Mouse (Mus musculus) cortical plate, adult 2 months (tissue): ENCODE results near the gene Fam169b. TPM values are rescaled to one million over a fixed set of nuclear protein-coding genes. Genes with fewer than 3 reads are reported as not detected.

Source experiments
- H3K27ac ChIP-seq: fragments of 200-500 bp; 2 replicates; pipeline ENCODE4 v1.5.1; 2012; ENCODE audit warnings: low read length, control low read depth, inconsistent platforms; ENCODE audit not compliant: insufficient read depth
- H3K4me1 ChIP-seq: fragments of 200-500 bp; 2 replicates; pipeline ENCODE4 v1.6.1; 2011; ENCODE audit warnings: low read length; ENCODE audit not compliant: control insufficient read depth, insufficient read depth
- H3K4me3 ChIP-seq: fragments of 200-500 bp; 2 replicates; pipeline ENCODE4 v1.5.1; 2011; ENCODE audit warnings: mild to moderate bottlenecking, low read length, control low read depth; ENCODE audit not compliant: insufficient read depth
- CTCF ChIP-seq: fragments of 200-500 bp; IDR thresholded peaks from 2 replicates; pipeline ENCODE4 v1.5.1; 2011; ENCODE audit warnings: mild to moderate bottlenecking, control low read depth, low read length; ENCODE audit not compliant: insufficient read depth; ENCODE audit errors: extremely low read depth
- POLR2A ChIP-seq: fragments of 200-500 bp; IDR thresholded peaks from 2 replicates; pipeline ENCODE4 v1.6.1; 2011; ENCODE audit warnings: mild to moderate bottlenecking, low read length, control low read depth; ENCODE audit not compliant: insufficient read depth; ENCODE audit errors: extremely low read depth
- polyA plus RNA-seq: library from polyadenylated mRNA; depleted of rRNA; stranded (reverse); fragments of >200 nt; gene quantifications from 2 replicates; pipeline ENCODE4 v1.2.3, GENCODE M21; 2012

Fam169b gene
- polyA plus RNA-seq, 1 experiment, result 0.27 TPM

DNA sequence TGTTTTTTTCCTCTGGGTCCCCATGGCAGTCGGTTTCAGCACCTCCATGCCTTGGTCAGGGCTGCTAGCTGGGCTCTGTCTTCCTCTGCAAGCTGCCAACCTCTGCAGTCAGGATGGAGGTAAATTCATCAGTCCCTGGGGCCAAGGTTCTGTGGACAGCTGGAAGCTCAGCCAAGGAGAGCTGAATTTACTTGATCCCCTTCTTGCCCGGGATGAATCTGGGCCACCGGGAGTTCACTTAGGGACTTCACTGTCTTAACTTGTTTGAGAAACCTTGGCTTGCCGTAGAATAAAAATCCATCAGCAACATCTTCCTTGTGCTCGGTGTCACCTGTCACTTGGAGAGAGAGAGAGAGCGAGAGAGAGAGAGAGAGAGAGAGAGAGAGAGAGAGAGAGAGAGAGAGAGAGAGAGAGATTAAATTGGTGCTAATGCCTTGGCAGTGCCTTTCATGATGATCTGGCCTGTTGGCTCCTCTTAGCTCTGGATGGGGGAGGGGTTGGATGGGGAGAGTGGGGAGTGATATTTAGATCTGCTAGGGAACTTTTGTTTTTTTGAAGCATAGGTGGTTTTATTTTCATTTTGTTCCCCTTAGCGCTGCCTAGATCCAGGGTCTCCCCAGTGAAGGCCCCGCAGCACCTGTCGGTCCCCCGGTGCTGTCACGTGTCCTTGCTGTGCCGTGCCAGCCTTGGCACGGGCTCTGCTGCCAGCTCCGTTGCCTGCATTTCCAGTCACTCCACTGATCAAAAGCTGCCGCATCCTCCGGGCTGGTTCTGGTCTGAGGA, 44.6 kb downstream of the Fam169b start:
- Histone ChIP-seq H3K27ac (no peak overlapping the region), H3K4me1 (0 out of 2 replicates have a peak, but pooled peaks cover 2% of the 10 kb centered on the region), H3K4me3 (no peak overlapping the region)
- TF ChIP-seq POLR2A, result no peak

DNA sequence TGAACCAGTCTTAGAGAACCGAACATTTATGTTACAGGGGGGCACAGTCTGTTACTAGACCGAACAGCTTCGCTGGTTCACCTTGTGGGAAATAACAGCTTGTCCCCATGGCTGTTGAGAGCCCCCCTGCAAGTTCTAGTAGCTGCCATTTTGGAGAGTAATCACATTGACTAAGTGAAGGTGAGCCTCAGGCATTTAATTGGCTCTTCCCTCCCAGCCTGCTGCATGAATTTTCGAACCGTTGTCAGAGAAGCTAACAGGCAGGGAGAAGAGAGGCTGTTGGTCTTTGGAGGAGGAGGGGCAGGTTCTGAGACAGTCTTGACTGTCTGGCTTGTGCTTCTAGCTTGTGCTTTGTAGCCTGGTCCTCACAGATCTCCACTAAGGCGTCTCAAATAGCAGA, 45.3 kb downstream of the Fam169b start:
- no peak for TF ChIP-seq POLR2A
- TF ChIP-seq CTCF, result no peak
- no peak overlapping the region for H3K27ac ChIP-seq
- H3K4me1 ChIP-seq, result 0 out of 2 replicates have a peak, but pooled peaks cover 2% of the 10 kb centered on the region
- H3K4me3 ChIP-seq, result no peak overlapping the region

DNA sequence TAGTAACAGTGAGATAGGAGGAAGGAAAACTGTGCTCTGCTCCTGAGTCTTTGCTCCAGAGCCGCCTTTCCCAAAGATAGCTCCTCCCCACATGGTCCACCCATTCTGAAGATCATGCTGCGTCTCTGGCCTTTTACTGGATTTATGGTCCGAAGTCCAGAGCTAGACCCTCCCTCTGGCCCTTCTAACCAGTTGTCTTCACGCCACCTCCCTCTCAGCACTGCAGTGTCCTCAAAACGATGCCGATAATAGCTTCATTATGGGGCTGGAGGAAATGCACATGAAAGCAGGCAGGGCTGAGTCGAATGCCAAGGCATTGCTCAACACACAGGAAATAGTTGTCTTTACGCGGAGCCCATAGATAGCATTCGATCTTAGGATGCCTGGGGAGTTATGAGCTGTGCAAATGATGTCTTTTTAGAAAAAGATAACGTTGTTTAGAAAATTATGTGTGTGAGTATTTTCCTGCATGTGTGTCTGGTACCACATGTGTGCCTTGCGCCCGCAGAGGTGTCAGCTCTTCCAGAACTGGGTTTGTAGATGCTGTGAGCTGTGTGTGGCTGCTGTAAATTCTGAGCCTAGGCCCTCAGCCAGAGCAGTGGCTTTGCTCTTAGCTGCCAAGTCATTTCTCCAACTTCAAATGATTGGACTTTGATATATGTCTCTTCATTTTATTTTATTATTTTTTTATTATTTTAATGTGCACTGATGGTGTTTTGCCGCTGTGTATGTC, 46.6 kb downstream of the Fam169b start:
- Histone ChIP-seq H3K4me1 (0 out of 2 replicates have a peak, but pooled peaks cover 2% of the 10 kb centered on the region), H3K27ac (no peak overlapping the region), H3K4me3 (no peak overlapping the region)
- TF ChIP-seq POLR2A, result no peak

DNA sequence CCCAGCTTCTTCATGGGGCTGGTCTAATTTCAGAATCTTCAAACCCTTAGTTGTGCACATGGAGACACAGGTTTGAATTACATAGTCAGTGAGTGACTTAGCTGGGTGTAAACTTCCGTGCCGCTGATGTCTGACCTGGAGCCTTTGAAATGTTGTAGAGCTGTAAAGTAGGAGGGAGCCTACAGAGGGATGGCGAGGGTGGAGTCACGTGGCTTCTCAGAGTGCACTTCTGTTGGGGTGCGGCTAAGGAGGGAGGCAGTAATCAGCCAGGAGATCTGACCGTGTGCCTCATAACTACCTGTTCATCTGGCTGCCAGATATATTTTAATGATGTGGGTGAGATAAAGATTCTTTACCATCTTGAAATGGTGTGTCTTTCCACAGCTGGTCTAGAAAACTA, 49.4 kb downstream of the Fam169b start:
- Histone ChIP-seq H3K27ac (no peak overlapping the region), H3K4me3 (no peak overlapping the region), H3K4me1 (0 out of 2 replicates have a peak, but pooled peaks cover 2% of the 10 kb centered on the region)
- TF ChIP-seq CTCF, result no peak
- no peak for TF ChIP-seq POLR2A

DNA sequence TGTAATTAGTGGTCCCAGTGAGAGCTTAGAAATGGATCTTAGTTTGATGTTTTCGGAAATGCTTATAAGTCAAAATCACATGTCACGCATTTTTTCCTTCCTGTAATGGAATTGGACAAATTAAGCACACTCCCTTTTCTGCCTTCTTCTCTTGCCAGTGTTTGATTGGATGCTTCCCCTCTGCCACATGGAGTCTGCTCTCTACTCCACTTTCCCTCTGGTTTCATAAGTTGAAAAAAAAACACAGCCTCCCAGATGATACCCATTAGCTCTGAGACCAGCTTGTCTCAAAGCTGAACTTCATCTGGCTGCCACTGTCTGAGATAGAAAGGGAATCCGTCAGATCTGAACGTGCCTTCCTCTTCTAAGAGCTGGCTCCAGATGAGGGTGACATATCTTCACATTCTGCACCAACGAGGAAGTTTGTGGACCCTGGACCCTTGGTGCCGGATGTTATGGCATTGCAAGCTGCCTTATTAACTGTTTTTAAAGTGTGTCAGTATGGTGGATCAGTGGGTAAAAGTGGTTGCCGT, 52.6 kb downstream of the Fam169b start:
- Histone ChIP-seq H3K4me3 (no peak overlapping the region), H3K27ac (no peak overlapping the region), H3K4me1 (no peaks in the 10 kb centered on the region)
- TF ChIP-seq CTCF (no peak), POLR2A (no peak)

DNA sequence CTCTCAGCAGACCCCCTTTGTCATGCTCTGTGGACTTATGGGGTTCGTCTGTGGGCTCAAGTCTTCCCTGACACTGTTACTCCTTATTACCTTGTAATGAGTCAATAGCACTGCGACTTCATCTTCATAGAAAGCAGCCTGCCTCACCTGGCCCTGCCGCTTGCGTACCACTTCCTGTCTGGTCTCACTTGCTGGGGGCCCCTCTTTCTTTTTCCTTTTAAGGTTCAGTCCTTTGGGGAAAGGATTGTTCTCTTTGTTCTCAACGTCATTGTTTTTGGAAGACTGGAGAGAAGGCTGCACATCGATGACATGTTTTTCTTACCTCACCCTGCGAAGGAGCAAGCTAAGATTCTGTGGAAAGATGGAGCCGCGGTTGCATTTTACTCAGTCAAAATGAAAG, 55.4 kb downstream of the Fam169b start:
- no peak overlapping the region for H3K27ac ChIP-seq
- H3K4me3 ChIP-seq, result no peak overlapping the region
- TF ChIP-seq CTCF (no peak), POLR2A (no peak)
- no peaks in the 10 kb centered on the region for H3K4me1 ChIP-seq

DNA sequence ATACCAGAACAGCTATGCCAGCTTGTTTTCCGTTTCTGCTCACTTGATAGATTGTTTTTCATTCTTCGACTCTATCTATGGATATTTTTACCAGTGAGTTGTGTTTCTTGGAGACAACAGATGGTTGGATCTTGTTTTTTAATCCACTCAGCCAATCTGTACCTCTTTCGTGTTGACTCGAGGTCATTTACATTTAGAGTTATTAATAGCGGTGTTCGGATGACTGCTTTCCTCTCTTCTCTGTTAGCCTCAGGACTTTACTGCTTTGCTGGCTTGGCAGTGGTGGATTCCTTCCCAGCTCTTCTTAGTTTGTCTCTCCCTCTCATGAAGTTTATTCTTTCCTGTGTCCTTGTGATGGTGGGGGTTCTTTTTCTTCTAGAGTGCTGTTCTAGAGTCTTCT, 59.2 kb downstream of the Fam169b start:
- no peak for TF ChIP-seq POLR2A
- no peak for TF ChIP-seq CTCF
- no peak overlapping the region for H3K27ac ChIP-seq
- no peak overlapping the region for H3K4me3 ChIP-seq
- no peaks in the 10 kb centered on the region for H3K4me1 ChIP-seq

DNA sequence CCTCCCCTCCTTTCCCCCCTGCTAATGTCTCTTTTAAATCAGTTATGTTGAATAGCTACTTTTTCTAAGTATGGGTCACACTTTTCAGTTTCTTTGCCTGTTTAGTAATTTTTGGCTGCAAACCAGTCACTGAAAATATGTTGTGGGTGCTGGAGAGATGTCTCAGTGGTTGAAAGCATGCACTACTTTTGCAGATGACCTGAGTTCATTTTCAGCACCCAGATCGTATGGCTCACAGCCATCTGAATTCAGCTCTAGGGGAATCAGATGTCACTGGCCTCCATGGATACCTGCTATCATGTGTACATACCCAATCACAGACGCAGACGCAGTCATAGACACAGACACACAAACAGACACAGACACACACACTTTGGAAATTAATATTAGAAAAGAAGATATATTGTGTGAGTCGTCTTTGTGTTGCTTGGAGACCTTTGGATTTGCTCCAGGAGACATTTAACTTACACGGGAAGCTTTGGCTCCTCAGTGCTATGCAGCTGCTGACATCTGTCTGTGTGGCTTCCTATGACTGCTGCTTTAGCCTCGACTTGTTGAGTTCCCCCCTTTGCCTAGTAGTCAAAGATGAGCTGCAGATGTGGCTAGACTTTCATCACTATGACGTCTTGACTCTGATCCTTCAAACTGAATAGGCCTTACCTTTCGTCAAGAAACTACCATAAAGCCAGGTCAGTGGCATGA, 63.6 kb downstream of the Fam169b start:
- no peak for TF ChIP-seq CTCF
- TF ChIP-seq POLR2A, result no peak
- Histone ChIP-seq H3K27ac (no peak overlapping the region), H3K4me3 (no peak overlapping the region), H3K4me1 (no peaks in the 10 kb centered on the region)

DNA sequence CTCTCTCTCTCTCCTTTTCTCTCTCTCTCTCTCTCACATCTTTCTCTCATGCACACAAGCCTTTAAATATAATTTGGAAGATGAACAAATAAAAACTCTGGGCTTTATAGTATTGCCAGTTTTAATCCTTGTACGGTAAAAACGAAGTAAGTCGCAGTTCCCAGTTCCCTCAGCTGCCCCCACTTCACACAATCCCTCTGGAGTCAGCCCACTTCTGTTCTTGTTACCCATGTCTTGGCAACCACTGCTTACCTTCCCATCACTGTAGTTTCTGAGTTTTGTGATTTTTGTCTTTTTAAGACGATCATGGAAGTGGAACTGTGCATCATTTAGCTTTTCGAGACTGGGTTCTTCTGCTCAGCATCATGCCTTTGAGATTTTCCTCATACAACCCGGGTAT, 65.0 kb downstream of the Fam169b start:
- H3K4me3 ChIP-seq, result no peak overlapping the region
- no peak for TF ChIP-seq CTCF
- TF ChIP-seq POLR2A, result no peak
- no peak overlapping the region for H3K27ac ChIP-seq
- H3K4me1 ChIP-seq, result no peaks in the 10 kb centered on the region

DNA sequence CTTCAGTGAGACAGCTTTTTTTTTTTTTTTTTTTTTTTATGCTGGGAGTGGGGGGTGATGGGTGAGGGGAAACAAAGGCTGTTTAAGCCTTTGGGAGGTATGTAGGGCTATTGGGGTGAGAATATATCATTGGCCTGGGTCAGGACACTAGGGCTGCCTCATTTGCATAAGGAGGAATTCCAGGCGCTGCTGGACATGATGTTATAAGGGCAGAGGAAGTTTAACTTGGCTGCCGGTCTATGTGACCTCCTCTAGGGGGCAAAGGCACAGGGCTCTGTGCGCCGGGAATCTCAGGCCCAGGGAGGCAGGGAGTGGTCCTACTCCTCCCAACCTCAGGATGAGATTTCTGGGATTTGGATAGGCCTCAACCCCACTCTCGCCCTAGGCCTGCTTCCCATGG, 70.9 kb downstream of the Fam169b start:
- TF ChIP-seq POLR2A (no peak), CTCF (no peak)
- no peak overlapping the region for H3K27ac ChIP-seq
- no peak overlapping the region for H3K4me3 ChIP-seq
- H3K4me1 ChIP-seq, result no peaks in the 10 kb centered on the region

DNA sequence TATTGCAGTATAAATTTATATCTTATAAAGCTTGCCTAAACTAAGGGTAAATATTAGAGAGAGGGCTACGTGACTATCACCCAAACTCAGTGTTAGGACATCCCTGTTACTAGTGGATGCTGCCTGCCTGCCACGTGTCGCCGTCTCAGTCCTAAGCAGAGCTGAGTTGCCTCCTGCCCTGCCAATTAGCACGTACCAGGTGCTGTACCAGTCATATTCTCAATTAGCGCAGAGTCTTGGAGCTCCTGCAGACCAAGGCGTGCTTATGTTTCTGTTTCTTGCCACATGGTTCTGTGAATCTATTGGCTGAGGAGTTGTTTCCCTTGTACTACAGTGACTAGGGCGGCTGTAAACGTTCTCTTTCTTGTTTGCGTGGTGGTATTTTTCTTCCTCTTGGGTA, 72.3 kb downstream of the Fam169b start:
- no peaks in the 10 kb centered on the region for H3K4me1 ChIP-seq
- TF ChIP-seq CTCF (no peak), POLR2A (no peak)
- no peak overlapping the region for H3K27ac ChIP-seq
- H3K4me3 ChIP-seq, result no peak overlapping the region
